Mouse (Mus musculus) CH12.LX (cell line): ENCODE results near the gene Foxr1. TPM values are rescaled to one million over a fixed set of nuclear protein-coding genes. Genes with fewer than 3 reads are reported as not detected.

Experiments used
- DNase-seq: peaks from one replicate; pipeline ENCODE4 v3.0.0-alpha.2; 2013; ENCODE audit errors: extremely low read depth
- H3K27ac ChIP-seq: 2 replicates; pipeline ENCODE4 v1.5.1; 2012; ENCODE audit warnings: low read depth, mild to moderate bottlenecking, control low read depth, moderate library complexity; ENCODE audit not compliant: insufficient read depth
- H3K27me3 ChIP-seq: replicated peaks from 2 replicates; pipeline ENCODE3; 2012; ENCODE audit warnings: inconsistent platforms
- H3K36me3 ChIP-seq, 2 experiments: replicated peaks in 1 of 2; 2 replicates each; pipeline versions ENCODE3 to v1.6.1; 2012; ENCODE audit warnings: inconsistent platforms in 1 of 2, low read length in 1 of 2, mild to moderate bottlenecking in 1 of 2, mixed read lengths in 1 of 2, moderate library complexity in 1 of 2; ENCODE audit not compliant: control insufficient read depth in 1 of 2, insufficient read depth in 1 of 2
- H3K4me1 ChIP-seq, 2 experiments: 2 replicates each; pipeline ENCODE4 v1.6.1; 2012; ENCODE audit warnings: inconsistent platforms in 1 of 2, moderate library complexity in 1 of 2; ENCODE audit not compliant: insufficient read depth in 2 of 2, control insufficient read depth in 1 of 2
- H3K4me2 ChIP-seq: 2 replicates; pipeline ENCODE4 v1.6.1; 2012; ENCODE audit warnings: low read depth, mild to moderate bottlenecking, control low read depth; ENCODE audit not compliant: poor library complexity, insufficient read depth, severe bottlenecking
- H3K4me3 ChIP-seq, 3 experiments: fragments of 150-350 bp in 1 of 3; sonication (generic) in 1 of 3; replicated peaks in 1 of 3; 2 replicates each; pipeline versions ENCODE3 to v1.5.1; 2011 to 2012; ENCODE audit warnings: low read depth in 2 of 3, low read length in 2 of 3, mild to moderate bottlenecking in 2 of 3, moderate library complexity in 2 of 3, control low read depth in 1 of 3, improper control_type of control experiment in 1 of 3, inconsistent platforms in 1 of 3, mixed read lengths in 1 of 3; ENCODE audit not compliant: poor library complexity in 1 of 3
- H3K79me2 ChIP-seq: replicated peaks from 2 replicates; pipeline ENCODE4 v1.6.1; 2012; ENCODE audit warnings: mild to moderate bottlenecking, moderate library complexity; ENCODE audit not compliant: control insufficient read depth, poor library complexity, insufficient read depth, severe bottlenecking; ENCODE audit errors: extremely low read depth
- H3K9ac ChIP-seq: 2 replicates; pipeline ENCODE4 v1.6.1; 2012; ENCODE audit warnings: low read depth, mild to moderate bottlenecking, control low read depth, moderate library complexity; ENCODE audit not compliant: insufficient read depth
- H3K9me3 ChIP-seq: replicated peaks from 2 replicates; pipeline ENCODE3; 2012; ENCODE audit warnings: low read length, inconsistent platforms, mixed read lengths
- BHLHE40 ChIP-seq: IDR thresholded peaks from 2 replicates; pipeline ENCODE4 v1.6.1; 2011; ENCODE audit warnings: mild to moderate bottlenecking, low read depth, low read length, improper control_type of control experiment
- E2F4 ChIP-seq: IDR thresholded peaks from 2 replicates; pipeline ENCODE4 v1.6.1; 2011; ENCODE audit warnings: low read depth, low read length, improper control_type of control experiment; ENCODE audit not compliant: insufficient replicate concordance
- GABPA ChIP-seq: IDR thresholded peaks from 2 replicates; pipeline ENCODE4 v1.6.1; 2012; ENCODE audit warnings: low read depth, low read length, improper control_type of control experiment, inconsistent platforms; ENCODE audit not compliant: insufficient replicate concordance
- JUN ChIP-seq: IDR thresholded peaks from 2 replicates; pipeline ENCODE4 v1.6.1; 2011; ENCODE audit warnings: low read depth, mild to moderate bottlenecking, low read length, improper control_type of control experiment, moderate library complexity; ENCODE audit not compliant: insufficient read depth
- KAT2A ChIP-seq: IDR thresholded peaks from 2 replicates; pipeline ENCODE4 v1.6.1; 2012; ENCODE audit warnings: low read length, improper control_type of control experiment, inconsistent platforms; ENCODE audit not compliant: insufficient replicate concordance
- MAFK ChIP-seq: IDR thresholded peaks from 2 replicates; pipeline ENCODE4 v1.6.1; 2011; ENCODE audit warnings: low read length, improper control_type of control experiment; ENCODE audit not compliant: insufficient replicate concordance
- MAX ChIP-seq: IDR thresholded peaks from 2 replicates; pipeline ENCODE4 v1.6.1; 2011; ENCODE audit warnings: low read length, improper control_type of control experiment
- POLR2AphosphoS2 ChIP-seq: IDR thresholded peaks from 2 replicates; pipeline ENCODE4 v1.6.1; 2011; ENCODE audit warnings: low read depth, low read length, improper control_type of control experiment
- RAD21 ChIP-seq: IDR thresholded peaks from 2 replicates; pipeline ENCODE4 v1.6.1; 2011; ENCODE audit warnings: low read depth, mild to moderate bottlenecking, low read length, improper control_type of control experiment, moderate library complexity
- SMC3 ChIP-seq: IDR thresholded peaks from 2 replicates; pipeline ENCODE4 v1.6.1; 2011; ENCODE audit warnings: low read depth, low read length, improper control_type of control experiment
- TBP ChIP-seq: conservative IDR thresholded peaks from 2 replicates; pipeline ENCODE4 v1.6.1; 2011; ENCODE audit warnings: low read depth, low read length, improper control_type of control experiment
- TCF12 ChIP-seq: IDR thresholded peaks from 2 replicates; pipeline ENCODE4 v1.6.1; 2014; ENCODE audit warnings: low read depth, mild to moderate bottlenecking, inconsistent platforms, low read length, improper control_type of control experiment
- USF1 ChIP-seq: IDR thresholded peaks from 2 replicates; pipeline ENCODE4 v1.6.1; 2014; ENCODE audit warnings: low read depth, mild to moderate bottlenecking, inconsistent platforms, low read length, improper control_type of control experiment
- ZC3H11A ChIP-seq: IDR thresholded peaks from 2 replicates; pipeline ENCODE4 v1.6.1; 2012; ENCODE audit warnings: low read depth, mild to moderate bottlenecking, inconsistent platforms, low read length, improper control_type of control experiment
- ZKSCAN1 ChIP-seq: IDR thresholded peaks from 2 replicates; pipeline ENCODE4 v1.6.1; 2012; ENCODE audit warnings: low read depth, inconsistent platforms, low read length, improper control_type of control experiment, borderline replicate concordance
- ZMIZ1 ChIP-seq: IDR thresholded peaks from 2 replicates; pipeline ENCODE4 v1.6.1; 2012; ENCODE audit warnings: low read depth, mild to moderate bottlenecking, inconsistent platforms, low read length, improper control_type of control experiment
- dilution Hi-C: fragments of 300-500 bp; cut with MboI; formaldehyde crosslinking; loops from 2 replicates; pipeline ENCODE4 v1.14.3; 2020; ENCODE audit warnings: low sequenced_read_pairs; ENCODE audit not compliant: extremely low pct_unique_long_range_greater_than_20kb, extremely low pct_ligation_motif_present
- in situ Hi-C: fragments of 300-500 bp; cut with MboI; formaldehyde crosslinking; loops from 3 replicates; pipeline ENCODE4 v1.14.3; 2019; ENCODE audit warnings: low sequenced_read_pairs, low pct_ligation_motif_present, low pct_unique_long_range_greater_than_20kb, mixed read lengths
- polyA plus RNA-seq: library from polyadenylated mRNA; unstranded; fragments of >175 nt; gene quantifications from 2 replicates; pipeline ENCODE4 v1.2.1, GENCODE M21; 2012; ENCODE audit warnings: low read depth; ENCODE audit not compliant: insufficient read length
- total RNA-seq, 2 experiments: library from RNA; depleted of rRNA; stranded (reverse); fragments of 300-350 nt in 1 of 2; fragments of >200 nt in 1 of 2; gene quantifications; 2 replicates each; pipeline ENCODE4 v1.2.3; 2012 to 2014

Foxr1 gene
- total and polyA plus RNA-seq, 3 experiments, result 0.21 to 1.4 TPM; not detected in 1

DNA sequence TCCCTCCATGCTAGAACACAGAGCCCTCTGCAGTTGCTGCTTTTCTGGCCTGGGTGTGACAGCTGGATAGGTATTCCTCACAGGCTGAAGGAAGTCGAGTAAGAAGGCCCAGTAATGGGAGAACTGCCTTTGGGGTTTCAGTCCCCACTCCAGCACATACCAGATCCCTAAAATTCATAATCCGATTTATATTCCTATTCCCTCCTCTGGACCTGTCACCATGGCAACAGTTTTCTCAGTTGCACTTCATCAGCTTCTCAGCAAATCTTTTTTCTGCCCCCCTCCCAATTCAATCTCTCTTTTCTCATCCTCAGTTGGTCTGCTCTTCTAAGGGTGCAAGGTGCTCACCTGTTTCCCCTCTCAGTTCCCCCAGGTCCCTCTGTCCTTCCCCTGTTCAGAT is 27.9 kb upstream of the Foxr1 start:
- Histone ChIP-seq H3K9ac (no peak overlapping the region), H3K4me2 (no peak overlapping the region), H3K27me3 (peaks cover 42% of the 10 kb centered on the region), H3K27ac (no peak overlapping the region)
- TF ChIP-seq KAT2A (no peak), MAX (no peak)
- TF ChIP-seq, all 38 proteins: peak for 0
- H3K9me3 ChIP-seq, result peaks cover 4% of the 10 kb centered on the region
- no peaks in the 10 kb centered on the region for H3K36me3 ChIP-seq
- no peak overlapping the region for H3K4me3 ChIP-seq
- in situ Hi-C loops, result no loop called here
- dilution Hi-C loops, result no loop called here
- no peaks in the 10 kb centered on the region for H3K79me2 ChIP-seq
- H3K4me1 ChIP-seq, result no peaks in the 10 kb centered on the region; a peak in 1 of 4 replicates
- DNase-seq, result no peak

- peaks cover 42% of the 10 kb centered on the region for H3K27me3 ChIP-seq
- dilution Hi-C loops (no loop called here), in situ Hi-C loops (no loop called here)
- H3K9ac ChIP-seq, result no peak overlapping the region
- H3K27ac ChIP-seq, result no peak overlapping the region
- TF ChIP-seq ZKSCAN1, result no peak
- TF ChIP-seq POLR2AphosphoS2, result no peak
- no peak for TF ChIP-seq SMC3
- no peak for TF ChIP-seq E2F4
- TF ChIP-seq BHLHE40, result no peak
- TF ChIP-seq TCF12, result no peak
- peaks cover 4% of the 10 kb centered on the region for H3K9me3 ChIP-seq
- no peaks in the 10 kb centered on the region for H3K36me3 ChIP-seq
- no peak overlapping the region for H3K4me2 ChIP-seq
- H3K79me2 ChIP-seq, result no peaks in the 10 kb centered on the region
- no peaks in the 10 kb centered on the region; a peak in 1 of 4 replicates for H3K4me1 ChIP-seq
- H3K4me3 ChIP-seq, result no peak overlapping the region
- DNase-seq, result no peak
Measured at GRCm38 (mm10) chr9:44468224-44468623, 27.3 kb upstream of the Foxr1 start.

GRCm38 (mm10) chr9:44461950-44462349 is 21.0 kb upstream of the Foxr1 start:
- H3K9me3 ChIP-seq, result peaks cover 4% of the 10 kb centered on the region
- no peaks in the 10 kb centered on the region for H3K36me3 ChIP-seq
- dilution Hi-C loops, result no loop called here
- DNase-seq, result no peak
- H3K4me1 ChIP-seq, result peaks cover 0 to 4% of the 10 kb centered on the region in 2 experiments; a peak in 1 of 4 replicates
- H3K4me3 ChIP-seq, result no peak overlapping the region
- H3K9ac ChIP-seq, result no peak overlapping the region
- no peak overlapping the region for H3K27ac ChIP-seq
- H3K27me3 ChIP-seq, result peaks cover 18% of the 10 kb centered on the region
- no peaks in the 10 kb centered on the region for H3K79me2 ChIP-seq
- in situ Hi-C loops, result loop anchor here (5.0 kb wide), 2 partner anchors 35 to 185 kb away; no protein-coding TSS in a partner anchor
- TF ChIP-seq BHLHE40 (peak; percentile 60), USF1 (peak; percentile 21), ZMIZ1 (no peak), GABPA (no peak), SMC3 (no peak), E2F4 (no peak), TBP (no peak), JUN (no peak), MAFK (no peak), RAD21 (no peak), ZC3H11A (no peak)
- TF ChIP-seq, all 38 proteins: peak for 2
- H3K4me2 ChIP-seq, result no peak overlapping the region
